Mouse (Mus musculus) heart, postnatal 4 days (tissue): Measurements from ENCODE around the gene Olfr1416. TPM values are rescaled to one million over a fixed set of nuclear protein-coding genes. Genes with fewer than 3 reads are reported as not detected.

Source experiments
- DNase-seq: peaks from one replicate; pipeline ENCODE4 v3.0.0; 2021
- microRNA-seq, 2 experiments: library from miRNA; unstranded; fragments of <30 nt; microRNA quantifications; one replicate each; pipeline ENCODE4 v1.2.0; 2021 to 2022
- total RNA-seq, 2 experiments: library from RNA; stranded (reverse); gene quantifications; 2 replicates each; pipeline ENCODE4 v1.2.3; 2021

The Olfr1416 gene
- total RNA-seq, 2 experiments from 2014 or later: not detected

DNA sequence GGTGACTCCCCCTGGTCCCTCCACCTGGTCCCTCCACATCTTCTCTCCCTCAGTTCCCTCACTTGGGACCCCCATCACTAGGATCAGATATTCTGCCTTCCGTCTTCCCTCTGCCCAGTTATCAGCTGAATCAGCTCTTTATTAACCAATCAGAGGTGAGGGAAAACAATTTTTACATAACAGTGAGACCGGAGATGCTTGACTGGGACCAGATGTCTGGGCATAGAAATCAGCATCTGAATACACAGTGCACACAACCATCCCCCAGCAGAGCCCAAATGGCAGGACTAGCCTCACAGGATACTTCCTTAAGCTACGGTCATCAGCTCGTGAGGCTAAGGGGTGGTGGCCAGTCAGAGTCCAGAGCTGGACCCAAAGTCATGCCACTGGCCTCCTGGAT lies 52.8 kb downstream of the Olfr1416 start:
- DNase-seq: no peak

DNA sequence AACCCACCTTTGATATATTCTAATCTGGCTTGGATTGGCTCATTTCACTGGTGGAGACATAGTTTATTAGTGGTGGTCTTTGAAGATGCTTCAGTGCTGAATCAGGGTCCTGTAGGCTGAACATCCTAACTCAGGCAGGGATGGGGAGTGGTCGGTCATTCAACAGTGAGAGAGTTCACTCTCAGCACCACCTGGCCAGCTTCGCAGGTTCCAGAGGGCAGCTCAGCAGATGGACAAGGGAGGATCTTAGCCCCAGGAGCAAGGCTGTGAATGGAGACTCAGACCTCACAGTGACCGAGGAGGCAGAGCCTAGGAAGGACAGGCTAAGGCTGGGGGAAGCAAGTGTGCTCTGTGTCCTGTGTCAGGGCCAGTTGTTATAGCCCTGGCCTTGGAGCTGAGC lies 53.5 kb downstream of the Olfr1416 start:
- DNase-seq: no peak

DNA sequence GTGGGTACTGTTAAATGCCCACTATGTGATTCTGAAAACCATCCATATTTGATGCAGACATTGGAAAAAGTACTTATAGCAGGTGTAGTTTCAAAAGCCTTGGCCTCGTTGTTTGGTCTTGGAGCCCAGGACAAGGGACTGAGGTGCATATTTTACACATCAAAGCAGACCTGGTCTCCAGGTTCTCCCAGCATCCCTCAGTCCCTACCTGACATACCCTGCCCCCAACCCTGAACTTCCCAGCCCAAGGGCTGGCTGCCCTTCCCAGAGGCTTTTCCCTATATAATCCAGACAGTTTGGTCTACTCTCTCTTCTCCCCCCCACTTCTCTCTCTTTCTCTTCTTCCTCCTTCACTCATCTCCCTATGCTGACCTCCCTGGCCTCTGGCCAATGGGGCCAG lies 53.9 kb downstream of the Olfr1416 start:
- DNase-seq: no peak

Small RNAs within 50 kb of the gene (microRNA-seq; reads per million reads assigned to microRNA genes)
- gene Mir6900: 10.4 to 13.5 reads per million in 2 experiments

Other genes with a start within 250 kb of the Olfr1416 start
- 100 to 1,000 TPM; 633 to 644 TPM for gene Ndufa10, start 11.3 kb downstream of the Olfr1416 start, total RNA-seq
- gene Olfr1415, start 11.0 kb upstream of the Olfr1416 start, total RNA-seq: not detected
- gene Olfr1414, start 33.5 kb upstream of the Olfr1416 start, total RNA-seq: not detected
- not detected for gene Olfr1413, start 86.2 kb upstream of the Olfr1416 start, total RNA-seq
- not detected for gene Olfr1412, start 100.7 kb upstream of the Olfr1416 start, total RNA-seq
- gene Olfr1411, start 109.3 kb upstream of the Olfr1416 start, total RNA-seq: not detected
- gene Olfr1410, start 120.7 kb upstream of the Olfr1416 start, total RNA-seq: not detected
- gene Olfr12, start 132.7 kb upstream of the Olfr1416 start, total RNA-seq: not detected
- gene Cops9, start 156.9 kb upstream of the Olfr1416 start, total RNA-seq: 100 to 1,000 TPM; 198 to 214 TPM
- not detected for gene Otos, start 163.7 kb upstream of the Olfr1416 start, total RNA-seq